Mouse (Mus musculus): ENCODE measurements at regions not wholly inside any gene's neighbourhood (a gene's known extent, or its start where the extent isn't known, plus 50 kb on each side); places are given as distances from the start of the nearest gene placed in this dataset.

- no peak for ATAC-seq (ENCODE audit: low FRiP score, low read depth)
These were observed 51.6 kb upstream of the Lrfn2 start for GRCm38 (mm10) chr17:48880590-48880989.

GRCm38 (mm10) chr17:48881946-48882345 is 50.2 kb upstream of the Lrfn2 start:
- H3K27me3 ChIP-seq (ENCODE audit: control insufficient read depth, insufficient read depth, low read length), result no peaks in the 10 kb centered on the region
- no peak overlapping the region for H3K27ac ChIP-seq (replicated peaks; ENCODE audit: low read depth, low read length)
- no peaks in the 10 kb centered on the region for H3K4me1 ChIP-seq (ENCODE audit: control insufficient read depth, insufficient read depth, low read length)
- H3K4me3 ChIP-seq (replicated peaks; ENCODE audit: low read length), result no peak overlapping the region
- no peak for ATAC-seq (ENCODE audit: low FRiP score, low read depth)
- no peak for TF ChIP-seq POLR2A (IDR thresholded peaks at IDR 0.05; ENCODE audit: borderline replicate concordance, extremely low read depth, insufficient read depth, insufficient read length)
- H3K9me3 ChIP-seq (ENCODE audit: control insufficient read depth, low read length), result no peaks in the 10 kb centered on the region
- no peaks in the 10 kb centered on the region for H3K36me3 ChIP-seq (ENCODE audit: control insufficient read depth, insufficient read depth, low read length)
- 76% methylated on average over 5 of the region's 5 CpGs for WGBS
- no peak overlapping the region for H3K4me2 ChIP-seq (replicated peaks; ENCODE audit: low read depth, low read length, severe bottlenecking)
- no peak overlapping the region for H3K9ac ChIP-seq (ENCODE audit: low read depth, low read length, severe bottlenecking)
- no peak for DNase-seq (ENCODE audit: low spot score)

More at GRCm38 (mm10) chr17:48880590-48880989, 51.6 kb upstream of the Lrfn2 start:
- no peaks in the 10 kb centered on the region for H3K4me1 ChIP-seq (ENCODE audit: control insufficient read depth, insufficient read depth, low read length)
- 82% methylated on average over 3 of the region's 3 CpGs for WGBS
- H3K4me3 ChIP-seq (replicated peaks; ENCODE audit: low read length), result no peak overlapping the region
- H3K9ac ChIP-seq (ENCODE audit: low read depth, low read length, severe bottlenecking), result no peak overlapping the region
- no peak for TF ChIP-seq POLR2A (IDR thresholded peaks at IDR 0.05; ENCODE audit: borderline replicate concordance, extremely low read depth, insufficient read depth, insufficient read length)
- no peak overlapping the region for H3K27ac ChIP-seq (replicated peaks; ENCODE audit: low read depth, low read length)
- DNase-seq (ENCODE audit: low spot score), result no peak
- no peak overlapping the region for H3K4me2 ChIP-seq (replicated peaks; ENCODE audit: low read depth, low read length, severe bottlenecking)
- H3K36me3 ChIP-seq (ENCODE audit: control insufficient read depth, insufficient read depth, low read length), result no peaks in the 10 kb centered on the region
- no peaks in the 10 kb centered on the region for H3K27me3 ChIP-seq (ENCODE audit: control insufficient read depth, insufficient read depth, low read length)
- H3K9me3 ChIP-seq (ENCODE audit: control insufficient read depth, low read length), result no peaks in the 10 kb centered on the region
